Mouse (Mus musculus): Measurements from ENCODE around the gene Lgr6.

The Lgr6 gene

DNA sequence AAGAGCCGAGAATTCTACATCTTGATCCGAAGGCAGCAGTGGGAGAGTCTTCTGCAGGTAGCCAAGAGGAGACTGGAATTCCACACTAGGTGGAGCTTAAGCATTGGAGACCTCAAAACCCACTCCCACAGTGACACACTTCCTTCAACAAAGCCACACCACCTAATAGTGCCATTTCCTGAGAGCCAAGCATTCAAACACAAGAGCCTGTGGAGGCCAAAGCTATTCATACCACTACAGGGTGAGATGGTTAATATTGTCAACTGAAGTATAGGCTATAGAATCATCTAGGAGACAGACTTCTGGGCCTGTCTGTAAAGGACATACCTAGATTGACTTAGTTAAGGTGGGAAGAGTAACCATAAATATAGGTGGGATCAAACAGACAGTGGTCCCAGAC, 139.6 kb downstream of the Lgr6 start:
- no peak for DNase-seq (ENCODE audit: inconsistent age in 2 of 2, low spot score in 1 of 2)

- DNase-seq (ENCODE audit: inconsistent age in 2 of 2, low spot score in 1 of 2): no peak
Measured at GRCm38 (mm10) chr1:134962821-134963220, 142.3 kb downstream of the Lgr6 start.

GRCm38 (mm10) chr1:134962053-134962803, 142.8 kb downstream of the Lgr6 start, which contains the start of gene Ube2t:
Gene Ube2t, plus strand, starts transcription at chr1:134962565.
- peak; percentile 95 to 98 for DNase-seq (ENCODE audit: inconsistent age in 2 of 2, low spot score in 1 of 2)

- DNase-seq (ENCODE audit: inconsistent age in 2 of 2, low spot score in 1 of 2): no peak
Measured at GRCm38 (mm10) chr1:134960634-134961033, 144.4 kb downstream of the Lgr6 start.

- DNase-seq (ENCODE audit: inconsistent age in 2 of 2, low spot score in 1 of 2): peak; percentile 97 to 98
Measured at GRCm38 (mm10) chr1:134955637-134956176, 149.4 kb downstream of the Lgr6 start, which contains the start of gene Ppp1r12b. Gene Ppp1r12b, minus strand, starts transcription at chr1:134955942.

- DNase-seq (ENCODE audit: inconsistent age in 2 of 2, low spot score in 1 of 2): peak; percentile 57 to 91
Measured at GRCm38 (mm10) chr1:134955050-134955636, 149.9 kb downstream of the Lgr6 start.

- DNase-seq (ENCODE audit: inconsistent age in 2 of 2, low spot score in 1 of 2): no peak
Measured at GRCm38 (mm10) chr1:134949946-134950345, 155.1 kb downstream of the Lgr6 start.

DNA sequence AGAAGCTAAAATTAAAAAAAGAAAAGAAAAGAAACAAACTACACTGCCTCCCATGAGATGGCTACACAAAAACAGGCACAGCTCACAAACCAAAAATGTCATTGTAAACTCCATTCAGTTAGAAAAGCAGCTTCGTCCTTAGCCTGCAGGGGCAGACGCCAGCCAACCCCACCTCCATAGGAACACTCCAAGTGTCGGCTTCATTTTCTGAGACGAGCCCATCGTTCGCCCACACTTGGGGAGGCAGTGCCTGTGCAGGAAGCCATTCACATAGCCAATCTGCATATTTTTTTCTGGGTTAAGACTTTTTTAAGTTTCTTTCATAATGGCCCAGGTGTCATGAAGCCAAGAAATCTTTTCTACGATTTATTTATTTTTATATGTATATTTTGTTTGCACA, 157.5 kb downstream of the Lgr6 start:
- no peak for DNase-seq (ENCODE audit: inconsistent age in 2 of 2, low spot score in 1 of 2)

- DNase-seq (ENCODE audit: inconsistent age in 2 of 2, low spot score in 1 of 2): no peak
Measured at GRCm38 (mm10) chr1:134942898-134943297, 162.2 kb downstream of the Lgr6 start.

DNA sequence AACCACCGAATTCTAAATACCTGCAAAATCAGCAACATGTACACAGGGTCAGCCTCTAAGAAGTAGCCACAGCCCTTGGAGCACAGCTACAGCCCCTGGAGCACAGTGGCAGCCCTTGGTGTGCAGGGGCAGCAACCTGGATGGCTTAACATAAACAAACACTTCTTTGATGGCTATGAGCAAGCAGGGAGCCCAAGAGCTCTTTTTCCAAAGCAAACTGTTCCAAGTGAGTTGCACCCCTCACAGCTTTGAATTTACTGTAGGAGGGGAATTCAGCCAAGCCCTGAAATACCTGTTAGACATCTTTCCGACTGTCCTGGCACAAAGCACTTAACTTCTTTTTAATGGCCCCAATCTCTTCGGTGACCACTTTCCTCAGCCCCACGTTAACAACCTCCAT, 164.2 kb downstream of the Lgr6 start:
- DNase-seq (ENCODE audit: inconsistent age in 2 of 2, low spot score in 1 of 2): no peak

DNA sequence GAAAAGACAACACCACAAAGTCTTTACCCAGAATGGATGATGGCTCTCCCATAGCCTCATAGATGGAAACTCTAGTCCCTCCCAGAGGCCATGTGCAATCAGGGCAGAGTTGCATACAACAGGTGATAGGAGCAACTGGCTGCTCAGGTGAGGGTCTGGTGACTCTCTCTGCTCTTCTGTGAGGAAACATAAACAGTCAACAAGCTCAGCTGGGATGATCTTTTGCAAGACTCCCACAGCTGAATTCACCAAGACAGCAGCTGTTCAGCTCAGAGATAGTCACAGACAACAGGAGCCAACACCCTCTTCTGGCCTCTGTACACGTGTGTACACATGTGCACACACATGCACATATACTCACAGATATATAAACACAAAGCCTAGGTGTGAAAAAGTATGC, 166.8 kb downstream of the Lgr6 start:
- no peak for DNase-seq (ENCODE audit: inconsistent age in 2 of 2, low spot score in 1 of 2)

DNA sequence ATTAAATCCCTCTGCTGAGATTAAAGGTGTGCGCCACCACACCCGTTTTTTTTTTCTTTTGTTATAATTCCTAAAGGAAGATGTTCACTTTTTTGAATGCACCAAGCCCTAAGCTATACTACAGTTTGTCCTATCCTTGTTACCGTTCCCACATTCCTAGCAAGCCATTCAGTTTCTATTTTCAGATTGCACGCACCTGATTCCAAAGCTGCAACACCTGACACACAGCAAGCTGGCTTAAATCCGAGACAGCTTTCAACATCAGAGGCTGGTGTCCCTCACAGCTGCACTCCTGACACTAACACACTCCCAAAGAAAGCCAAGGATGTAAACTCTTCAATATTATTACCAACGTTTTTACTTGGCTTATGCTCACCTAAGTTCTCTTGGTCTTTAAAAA, 168.7 kb downstream of the Lgr6 start:
- no peak for DNase-seq (ENCODE audit: inconsistent age in 2 of 2, low spot score in 1 of 2)
